7 mouse cellular contexts compared by ENCODE assay signal in the genomic region with DNA sequence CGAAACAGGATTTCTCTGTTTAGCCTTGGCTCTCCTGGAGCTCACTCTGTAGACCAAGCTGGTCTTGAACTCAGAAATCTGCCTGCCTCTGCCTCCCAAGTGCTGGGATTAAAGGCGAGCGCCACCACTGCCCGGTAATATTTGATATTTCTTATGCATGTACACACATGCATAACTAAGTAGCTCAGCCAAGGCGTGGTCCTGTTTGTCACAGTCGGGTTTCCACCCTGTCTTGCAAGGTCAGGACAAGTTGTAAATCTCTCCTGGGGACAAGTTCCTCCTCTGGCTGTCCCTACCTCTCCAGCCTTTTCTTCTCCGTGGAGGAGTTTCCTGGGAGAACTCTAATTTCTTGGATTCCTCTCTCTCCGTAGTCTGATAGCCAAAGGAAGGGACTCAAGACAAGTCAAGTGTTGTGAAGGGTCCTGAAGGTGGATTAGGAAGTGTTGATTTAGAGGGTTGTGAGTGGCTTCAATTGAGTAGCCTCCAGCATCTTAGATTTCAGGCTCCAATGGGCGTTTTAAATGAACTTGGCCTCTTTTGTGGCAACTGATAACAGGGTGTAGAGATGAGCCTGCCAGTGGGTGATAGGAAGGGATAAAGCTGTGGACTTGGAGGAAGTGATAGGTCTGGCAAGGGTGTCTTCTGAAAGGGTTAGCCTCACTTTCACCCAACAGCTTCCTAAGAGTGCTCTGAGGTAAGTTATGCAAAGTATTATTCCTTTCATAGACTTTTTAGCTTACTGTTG. TPM values are rescaled to one million over a fixed set of nuclear protein-coding genes. Genes with fewer than 3 reads are reported as not detected.
DNase-seq lines count a peak whose midpoint lies in the region; ATAC-seq lines count a peak whose summit lies in the region.

A gene (plus strand): TSS at position 524 of the 745 bp plus-strand sequence.

- peaks cover 5% of the 10 kb centered on the region for H3K4me1 ChIP-seq in limb, embryonic 10.5 days
- H3K4me1 ChIP-seq in stomach, embryonic 15.5 days, result 0 out of 2 replicates have a peak, but pooled peaks cover 3% of the 10 kb centered on the region

- H3K4me2 ChIP-seq in stomach, embryonic 15.5 days, result no peak within 1 kb of the TSS

- ATAC-seq in stomach, embryonic 15.5 days (ENCODE audit: insufficient read depth, low FRiP score, low read depth), result peak; percentile 75

- H3K9ac ChIP-seq in stomach, embryonic 15.5 days, result no peak within 1 kb of the TSS

- no peaks in the 10 kb centered on the region for H3K27me3 ChIP-seq in limb, embryonic 10.5 days (ENCODE audit: low read depth, poor library complexity, severe bottlenecking)
- H3K27me3 ChIP-seq in stomach, embryonic 15.5 days (replicated peaks), result no peaks in the 10 kb centered on the region

- no peaks in the 10 kb centered on the region for H3K36me3 ChIP-seq in limb, embryonic 10.5 days
- H3K36me3 ChIP-seq in stomach, embryonic 15.5 days, result no peaks in the 10 kb centered on the region

- DNase-seq in spleen, adult 12 weeks (ENCODE audit: low spot score), result peak; percentile 12
- no peak for DNase-seq in spleen, postnatal 14 days (ENCODE audit: low spot score in 2 of 2)
- DNase-seq in c-Kit-positive CD71-positive TER-119-negative erythroid progenitor cells, embryonic 14.5 days (ENCODE audit: low read depth), result peak; percentile 81
- DNase-seq in limb, embryonic 10.5 days (ENCODE audit: low spot score), result no peak
- no peak for DNase-seq in retina, embryonic 14.5 days (ENCODE audit: low spot score)
- no peak for DNase-seq in T-cell, adult 2 months (ENCODE audit: low spot score)

- WGBS in limb, embryonic 10.5 days, result 88% methylated on average over 9 of the region's 9 CpGs
- 81% methylated on average over 9 of the region's 9 CpGs for WGBS in stomach, embryonic 15.5 days

- H3K9me3 ChIP-seq in limb, embryonic 10.5 days (replicated peaks), result no peaks in the 10 kb centered on the region
- no peaks in the 10 kb centered on the region for H3K9me3 ChIP-seq in stomach, embryonic 15.5 days

- H3K4me3 ChIP-seq in limb, embryonic 10.5 days, result no peak within 1 kb of the TSS
- no peak within 1 kb of the TSS for H3K4me3 ChIP-seq in stomach, embryonic 15.5 days (replicated peaks)

- H3K27ac ChIP-seq in limb, embryonic 10.5 days, result no peak within 1 kb of the TSS
- H3K27ac ChIP-seq in stomach, embryonic 15.5 days, result peak within 1 kb of the TSS; percentile 88; the same call in 1 of the 2 replicates

RNA-seq across cellular contexts. Expression of the gene that starts here (rescaled TPM):
- 12.7 and 14.3 TPM in 2 replicates for polyA plus RNA-seq in limb, embryonic 10.5 days (2016; fragmentation: Nextera tagmentation; extraction: Ambion mirVana)
- polyA plus RNA-seq in stomach, embryonic 15.5 days (2015; fragmentation: Nextera tagmentation; extraction: Ambion mirVana), result 34.5 and 40.5 TPM in 2 replicates

Comparison
In these comparisons a context has a peak if more than half of its experiments do, and no peak if none do; other contexts are left out.
1. DNase-seq: peak in spleen, adult 12 weeks (single experiment) and c-Kit-positive CD71-positive TER-119-negative erythroid progenitor cells, embryonic 14.5 days (single experiment); none in spleen, postnatal 14 days (0 of 2), limb, embryonic 10.5 days (single experiment), retina, embryonic 14.5 days (single experiment) and T-cell, adult 2 months (single experiment).